Mouse (Mus musculus) hindbrain, embryonic 14.5 days (tissue): Measurements from ENCODE around the gene Plekhm2. TPM values are rescaled to one million over a fixed set of nuclear protein-coding genes. Genes with fewer than 3 reads are reported as not detected.
A peak's percentile ranks its signal among the peaks of the same experiment; 100 is the strongest.

Source experiments
- ATAC-seq: fragments of 200-750 bp; cut with Nextera tagmentation; 2 replicates; pipeline ENCODE4 v1.8.0; 2017; ENCODE audit warnings: moderate number of reproducible peaks, mild to moderate bottlenecking, moderate TSS enrichment, moderate library complexity; ENCODE audit not compliant: low FRiP score
- DNase-seq: peaks from one replicate; pipeline ENCODE4 v3.0.0-alpha.2; 2015; ENCODE audit warnings: low spot score
- H3K27ac ChIP-seq: fragments of 300-500 bp; sonication (generic); 2 replicates; pipeline ENCODE4 v1.5.1; 2014; ENCODE audit warnings: mild to moderate bottlenecking, moderate library complexity
- H3K27me3 ChIP-seq: fragments of 300-500 bp; sonication (generic); 2 replicates; pipeline ENCODE4 v1.6.1; 2014; ENCODE audit warnings: mild to moderate bottlenecking, low read length, mixed read lengths; ENCODE audit not compliant: control insufficient read depth, insufficient read depth
- H3K36me3 ChIP-seq: fragments of 300-500 bp; sonication (generic); replicated peaks from 2 replicates; pipeline ENCODE4 v1.6.1; 2014; ENCODE audit not compliant: control insufficient read depth, insufficient read depth
- H3K4me1 ChIP-seq: fragments of 300-500 bp; sonication (generic); replicated peaks from 2 replicates; pipeline ENCODE4 v1.6.1; 2014; ENCODE audit warnings: antibody characterized with exemption, low read length, mixed read lengths; ENCODE audit not compliant: control insufficient read depth, insufficient read depth
- H3K4me2 ChIP-seq: fragments of 300-500 bp; sonication (generic); replicated peaks from 2 replicates; pipeline ENCODE4 v1.6.1; 2014; ENCODE audit warnings: mild to moderate bottlenecking, moderate library complexity
- H3K4me3 ChIP-seq: fragments of 300-500 bp; sonication (generic); replicated peaks from 2 replicates; pipeline ENCODE4 v1.5.1; 2014; ENCODE audit warnings: mild to moderate bottlenecking, low read length
- H3K9ac ChIP-seq: fragments of 300-500 bp; sonication (generic); 2 replicates; pipeline ENCODE4 v1.6.1; 2014
- H3K9me3 ChIP-seq: fragments of 300-500 bp; sonication (generic); 2 replicates; pipeline ENCODE4 v1.6.1; 2016; ENCODE audit warnings: low read length; ENCODE audit not compliant: control insufficient read depth
- WGBS: fragments of 180-500 bp; shearing (Covaris S2); extraction: QIAGEN DNeasy Blood & Tissue Kit; methylation state at CpG from one replicate; pipeline ENCODE4 v1.1.7; 2014; 5-methylcytosine and 5-hydroxymethylcytosine counted together
- polyA plus RNA-seq: library from polyadenylated mRNA; unstranded; fragments of >200 nt; fragmentation: Nextera tagmentation; extraction: Ambion mirVana; gene quantifications from 2 replicates; pipeline ENCODE4 v1.2.1, GENCODE M21; 2014

Gene Plekhm2
- polyA plus RNA-seq, 1 experiment from 2014 or later: 3.9 TPM

DNA sequence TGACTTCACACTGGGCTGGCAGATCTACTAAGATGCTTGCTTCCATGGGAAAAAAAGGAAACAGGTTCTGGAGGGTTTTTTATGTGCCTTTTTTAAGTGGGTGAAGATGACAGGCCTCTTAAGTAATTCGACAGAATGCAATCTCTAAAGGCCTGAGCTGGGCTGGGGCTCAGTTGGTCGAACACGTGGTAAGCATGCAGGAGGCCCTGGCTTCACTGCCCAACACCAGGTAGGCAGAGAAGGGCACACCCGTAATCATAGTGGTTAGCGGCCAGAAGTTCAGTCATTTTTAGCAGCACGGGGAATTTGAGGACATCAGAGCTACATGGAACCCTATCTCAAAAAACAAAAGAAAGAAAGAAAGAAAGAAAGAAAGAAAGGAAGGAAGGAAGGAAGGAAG is 10.2 kb downstream of the Plekhm2 start:
- Histone ChIP-seq H3K4me1 (0 out of 2 replicates have a peak, but pooled peaks cover 3% of the 10 kb centered on the region), H3K27ac (peak overlapping the region; percentile 43; the same call in 1 of the 2 replicates), H3K9ac (no peak overlapping the region), H3K36me3 (peaks cover 17% of the 10 kb centered on the region), H3K27me3 (no peaks in the 10 kb centered on the region), H3K4me3 (no peak overlapping the region), H3K9me3 (no peaks in the 10 kb centered on the region), H3K4me2 (no peak overlapping the region)
- ATAC-seq (no peak), DNase-seq (no peak)
- 86% methylated on average over 6 of the region's 6 CpGs for WGBS

DNA sequence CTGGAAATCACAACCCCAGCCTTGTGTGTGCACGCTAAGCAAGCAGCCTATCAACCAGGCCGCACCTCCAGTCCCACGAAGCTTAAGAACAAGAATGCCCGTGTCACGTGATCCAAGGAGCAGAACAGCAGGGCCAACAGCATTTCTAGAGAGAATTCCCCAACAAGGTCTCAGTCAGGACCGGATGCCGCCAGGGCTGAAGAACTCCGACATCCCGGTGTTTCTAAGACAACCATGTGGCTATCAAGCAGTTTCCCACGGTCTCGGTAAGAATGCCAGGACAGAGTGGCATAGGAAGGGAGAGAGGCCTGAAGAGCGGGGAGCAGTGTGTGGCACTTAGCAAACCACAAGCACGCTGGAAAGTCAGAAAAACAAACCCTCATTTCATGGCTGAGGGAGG is 10.9 kb downstream of the Plekhm2 start:
- no peak overlapping the region for H3K4me3 ChIP-seq
- no peak for DNase-seq
- peak overlapping the region; percentile 43; the same call in 1 of the 2 replicates for H3K27ac ChIP-seq
- no peak overlapping the region for H3K9ac ChIP-seq
- H3K4me2 ChIP-seq: no peak overlapping the region
- peaks cover 17% of the 10 kb centered on the region for H3K36me3 ChIP-seq
- no peaks in the 10 kb centered on the region for H3K27me3 ChIP-seq
- 83% methylated on average over 13 of the region's 13 CpGs for WGBS
- H3K9me3 ChIP-seq: no peaks in the 10 kb centered on the region
- ATAC-seq: no peak
- peaks cover 3% of the 10 kb centered on the region; the same call in 1 of the 2 replicates for H3K4me1 ChIP-seq

- H3K4me3 ChIP-seq: no peak overlapping the region
- peaks cover 3% of the 10 kb centered on the region; the same call in 1 of the 2 replicates for H3K4me1 ChIP-seq
- WGBS: 92% methylated on average over 8 of the region's 8 CpGs
- DNase-seq (no peak), ATAC-seq (no peak)
- no peak overlapping the region for H3K9ac ChIP-seq
- no peak overlapping the region for H3K4me2 ChIP-seq
- H3K9me3 ChIP-seq: no peaks in the 10 kb centered on the region
- no peaks in the 10 kb centered on the region for H3K27me3 ChIP-seq
- no peak overlapping the region for H3K27ac ChIP-seq
- peaks cover 17% of the 10 kb centered on the region for H3K36me3 ChIP-seq
These were observed 11.7 kb downstream of the Plekhm2 start for GRCm38 (mm10) chr4:141653044-141653443.

DNA sequence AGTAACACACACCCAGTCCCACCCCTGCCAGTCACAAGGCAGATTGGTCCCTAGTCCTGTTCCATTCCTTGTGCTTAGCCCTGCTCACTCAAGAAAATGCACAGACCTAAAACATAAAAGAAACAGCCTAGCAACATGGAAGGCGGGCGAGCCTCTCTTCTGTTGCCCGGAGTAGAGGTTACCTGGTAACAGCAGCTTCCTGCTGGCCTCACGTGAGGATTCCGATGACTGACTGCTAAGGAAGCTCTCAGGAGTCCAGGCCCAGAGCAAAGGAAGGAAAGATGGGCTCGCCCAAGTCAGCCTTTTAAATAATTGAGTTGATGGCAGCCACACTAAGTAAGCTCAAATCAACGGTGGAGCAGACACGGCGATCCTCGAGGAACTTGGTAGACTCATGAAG is 12.8 kb downstream of the Plekhm2 start:
- WGBS: 84% methylated on average over 10 of the region's 10 CpGs
- Histone ChIP-seq H3K4me2 (no peak overlapping the region), H3K27me3 (no peaks in the 10 kb centered on the region), H3K27ac (no peak overlapping the region), H3K9ac (no peak overlapping the region), H3K4me3 (no peak overlapping the region), H3K9me3 (no peaks in the 10 kb centered on the region), H3K4me1 (peaks cover 3% of the 10 kb centered on the region; the same call in 1 of the 2 replicates), H3K36me3 (peaks cover 17% of the 10 kb centered on the region)
- DNase-seq: no peak
- no peak for ATAC-seq

GRCm38 (mm10) chr4:141651286-141651685 is 13.4 kb downstream of the Plekhm2 start:
- no peak for DNase-seq
- no peak for ATAC-seq
- Histone ChIP-seq H3K4me3 (no peak overlapping the region), H3K9ac (no peak overlapping the region), H3K27ac (no peak overlapping the region; the same call in 1 of the 2 replicates), H3K27me3 (no peaks in the 10 kb centered on the region), H3K36me3 (peaks cover 15% of the 10 kb centered on the region), H3K9me3 (no peaks in the 10 kb centered on the region), H3K4me1 (peaks cover 3% of the 10 kb centered on the region; the same call in 1 of the 2 replicates), H3K4me2 (no peak overlapping the region)
- WGBS: 84% methylated on average over 6 of the region's 6 CpGs

DNA sequence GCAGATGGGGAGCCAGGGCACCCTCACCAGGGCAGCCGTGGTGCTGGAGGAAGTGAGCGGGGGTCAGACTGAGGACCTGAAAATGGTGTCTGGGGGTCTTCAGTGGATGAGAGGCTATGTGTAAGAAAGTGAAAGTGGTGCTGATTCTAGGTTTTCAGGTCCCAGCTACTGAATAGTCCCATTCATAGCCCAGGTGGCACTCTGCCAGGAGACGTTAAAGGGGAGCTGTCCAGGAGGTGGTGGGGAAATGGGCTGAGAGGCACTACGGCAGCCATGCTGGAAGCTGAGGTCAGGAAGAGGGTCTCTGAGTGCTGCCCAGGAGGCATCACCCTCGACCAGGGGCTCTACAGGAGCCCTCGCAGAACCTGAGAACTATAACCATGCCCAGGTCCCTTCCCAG is 15.5 kb downstream of the Plekhm2 start:
- 0 out of 2 replicates have a peak overlapping the region, but pooled peaks have one; percentile 43 for H3K27ac ChIP-seq
- H3K4me1 ChIP-seq: peaks cover 6% of the 10 kb centered on the region
- WGBS: 64% methylated on average over 6 of the region's 6 CpGs
- H3K4me2 ChIP-seq: no peak overlapping the region
- peaks cover 12% of the 10 kb centered on the region for H3K36me3 ChIP-seq
- ATAC-seq (no peak), DNase-seq (peak; percentile 35)
- H3K9ac ChIP-seq: no peak overlapping the region
- no peaks in the 10 kb centered on the region for H3K9me3 ChIP-seq
- no peaks in the 10 kb centered on the region for H3K27me3 ChIP-seq
- no peak overlapping the region for H3K4me3 ChIP-seq

- Histone ChIP-seq H3K36me3 (peaks cover 3% of the 10 kb centered on the region), H3K27me3 (no peaks in the 10 kb centered on the region), H3K27ac (no peak overlapping the region), H3K4me1 (peaks cover 15% of the 10 kb centered on the region), H3K4me2 (no peak overlapping the region), H3K4me3 (no peak overlapping the region), H3K9me3 (no peaks in the 10 kb centered on the region), H3K9ac (no peak overlapping the region)
- ATAC-seq (no peak), DNase-seq (no peak)
- WGBS: 87% methylated on average over 5 of the region's 5 CpGs
These were observed 16.4 kb downstream of the Plekhm2 start for GRCm38 (mm10) chr4:141648262-141648661.

DNA sequence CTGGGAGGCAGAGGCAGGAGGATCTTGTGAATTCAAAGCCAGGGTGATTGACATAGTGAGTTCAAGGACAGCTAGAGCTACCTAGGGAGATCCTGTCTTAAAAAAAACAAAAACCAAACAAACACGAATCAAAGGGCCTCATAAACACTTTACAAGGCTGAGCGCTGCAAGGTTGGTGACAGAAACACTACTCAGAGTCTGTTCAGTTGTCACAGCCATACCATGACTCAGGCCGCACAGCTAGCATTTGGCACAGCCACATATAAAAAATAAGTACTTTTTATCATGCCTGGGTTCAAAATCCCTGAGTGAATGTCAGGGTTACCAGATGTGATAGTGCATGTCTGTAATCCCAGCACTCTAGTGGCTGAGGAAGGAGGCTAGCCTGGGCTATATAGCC is 17.5 kb downstream of the Plekhm2 start:
- Histone ChIP-seq H3K9me3 (no peaks in the 10 kb centered on the region), H3K27me3 (no peaks in the 10 kb centered on the region), H3K9ac (no peak overlapping the region), H3K4me3 (no peak overlapping the region), H3K27ac (no peak overlapping the region), H3K4me1 (peaks cover 15% of the 10 kb centered on the region), H3K4me2 (no peak overlapping the region), H3K36me3 (peaks cover 9% of the 10 kb centered on the region)
- ATAC-seq (no peak), DNase-seq (no peak)
- WGBS: 93% methylated on average over 3 of the region's 3 CpGs

DNA sequence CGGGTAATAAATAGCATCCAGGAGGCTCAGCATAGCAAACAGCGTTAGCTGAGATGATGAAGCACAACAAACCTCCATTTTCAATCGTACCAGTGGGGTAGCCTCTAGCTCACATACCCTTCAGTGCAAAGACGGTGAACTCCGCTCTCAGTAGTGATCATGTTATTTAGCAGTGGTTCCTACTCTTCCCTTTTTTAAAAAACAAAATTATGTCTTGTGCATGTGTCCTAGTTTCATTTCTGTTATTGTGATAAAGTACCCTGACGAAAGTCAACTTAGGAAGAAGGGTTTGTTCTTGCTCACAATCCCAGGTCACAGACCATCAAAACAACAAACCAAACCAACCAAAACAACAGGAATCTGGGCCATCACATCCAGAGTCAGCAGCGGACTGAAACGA is 18.7 kb downstream of the Plekhm2 start:
- Histone ChIP-seq H3K27me3 (no peaks in the 10 kb centered on the region), H3K4me3 (no peak overlapping the region), H3K4me1 (peaks cover 12% of the 10 kb centered on the region), H3K36me3 (peaks cover 15% of the 10 kb centered on the region), H3K27ac (no peak overlapping the region), H3K9ac (no peak overlapping the region), H3K4me2 (no peak overlapping the region), H3K9me3 (no peaks in the 10 kb centered on the region)
- ATAC-seq: no peak
- DNase-seq: no peak
- WGBS: 94% methylated on average over 8 of the region's 8 CpGs
